Mouse (Mus musculus) thymus, postnatal 4 days (tissue): ENCODE data around the gene Sult2a8.
"Not testable (repeated sequence)": the region's sequence is repeated elsewhere in the genome, so short reads cannot be mapped to it uniquely, and the experiment has no call there.

Source experiments
- DNase-seq: peaks from one replicate; pipeline ENCODE4 v3.0.0; 2021

Sult2a8 gene

DNA sequence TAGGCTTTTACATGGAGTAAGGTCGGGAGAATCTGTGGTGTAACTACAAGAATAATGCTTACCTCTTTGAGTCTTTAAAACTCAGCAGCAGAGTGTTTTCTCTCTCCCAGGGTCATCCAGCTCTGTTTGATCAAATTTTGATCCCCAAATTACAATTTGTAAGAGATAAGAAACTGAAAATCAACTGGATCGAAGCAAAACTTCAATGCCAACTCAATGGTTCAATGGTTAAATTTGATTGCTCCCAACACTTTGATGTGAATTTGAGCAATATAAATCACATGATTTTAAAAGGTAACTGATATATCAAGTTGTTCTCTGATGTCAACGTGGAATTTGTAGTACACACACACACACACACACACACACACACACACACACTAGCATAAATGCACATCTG is at the start of gene Sult2a8:
TSS of gene Sult2a8 (minus strand) at position 236 of the 400 bp plus-strand sequence.
- DNase-seq = no peak

DNA sequence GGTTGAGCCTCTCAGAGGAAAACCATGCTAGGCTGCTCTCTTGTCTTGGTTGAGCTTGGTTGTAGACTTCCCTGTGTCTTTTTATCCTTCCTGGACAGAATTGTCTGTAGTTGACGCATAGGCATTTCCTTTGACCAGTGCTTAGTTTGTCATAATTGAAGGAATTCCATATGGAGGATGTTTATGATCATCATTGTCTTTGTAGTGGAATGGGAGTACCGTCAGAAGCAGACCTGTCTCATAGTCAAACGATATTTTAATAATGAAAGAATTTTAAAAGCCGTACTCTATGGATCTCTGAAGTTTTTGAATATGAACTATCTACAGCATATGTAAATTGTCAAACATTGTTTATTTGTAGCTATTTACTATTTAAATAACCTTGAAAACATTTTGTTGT is 47.6 kb upstream of the Sult2a8 start, which contains the start of gene Sult2a7:
TSS of gene Sult2a7 (minus strand) at position 101 of the 400 bp plus-strand sequence.
- DNase-seq = no peak

DNA sequence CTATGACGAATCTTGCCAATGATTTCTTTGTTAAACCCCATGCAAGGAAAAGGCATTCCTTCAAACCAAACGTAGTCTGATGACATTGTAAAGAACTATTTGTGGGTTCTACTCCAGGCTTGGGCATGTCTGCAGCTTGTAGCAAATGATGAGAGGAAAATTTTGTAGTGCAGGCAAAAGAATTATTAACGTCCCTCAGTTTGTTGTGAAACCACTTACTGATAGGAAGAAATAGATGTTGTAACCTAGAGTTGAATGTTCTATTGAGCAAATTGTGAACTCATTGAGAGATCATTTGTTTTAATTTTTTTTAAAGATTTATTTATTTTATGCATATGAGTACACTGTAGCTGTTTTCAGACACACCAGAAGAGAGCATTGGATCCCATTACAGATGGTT is 46.3 kb upstream of the Sult2a8 start:
- no peak for DNase-seq

DNA sequence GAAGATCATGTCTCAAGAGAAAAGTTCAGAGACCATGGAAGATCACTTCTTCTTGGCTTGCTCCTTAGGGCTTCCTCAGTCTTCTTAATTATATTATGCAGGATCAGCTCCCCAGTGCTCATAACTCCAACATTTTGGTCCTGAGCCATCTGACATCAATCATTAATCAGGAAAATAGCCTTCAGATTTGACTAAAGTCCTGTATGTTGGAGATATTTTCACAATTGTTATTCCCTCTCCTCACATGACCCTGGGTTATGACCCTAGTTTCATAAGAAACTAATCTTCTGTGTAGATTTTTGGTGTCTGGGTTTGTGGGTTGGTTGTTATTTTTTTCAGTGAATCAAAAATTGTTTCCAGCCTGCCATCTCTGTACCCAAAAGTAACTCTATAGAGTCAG is 7.0 kb downstream of the Sult2a8 start:
- DNase-seq = no peak

DNA sequence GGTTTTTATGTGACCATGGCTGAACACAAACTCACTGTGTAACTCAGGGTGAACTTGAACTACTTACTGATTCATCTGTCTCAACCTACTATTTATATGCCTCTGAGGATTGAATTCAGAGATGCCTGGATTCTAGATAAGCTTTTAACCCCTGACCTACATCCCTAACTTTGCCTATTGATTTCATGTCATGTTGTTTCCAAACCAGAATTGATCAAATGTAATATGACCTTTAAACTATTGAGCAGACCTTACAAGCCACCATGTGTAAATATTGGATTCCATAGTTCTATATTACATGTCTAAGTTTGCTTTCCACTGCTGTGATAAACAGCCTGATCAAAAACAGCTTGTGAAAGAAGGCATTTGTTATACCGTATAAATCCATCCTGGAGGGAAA is 8.1 kb downstream of the Sult2a8 start:
- DNase-seq = no peak

DNA sequence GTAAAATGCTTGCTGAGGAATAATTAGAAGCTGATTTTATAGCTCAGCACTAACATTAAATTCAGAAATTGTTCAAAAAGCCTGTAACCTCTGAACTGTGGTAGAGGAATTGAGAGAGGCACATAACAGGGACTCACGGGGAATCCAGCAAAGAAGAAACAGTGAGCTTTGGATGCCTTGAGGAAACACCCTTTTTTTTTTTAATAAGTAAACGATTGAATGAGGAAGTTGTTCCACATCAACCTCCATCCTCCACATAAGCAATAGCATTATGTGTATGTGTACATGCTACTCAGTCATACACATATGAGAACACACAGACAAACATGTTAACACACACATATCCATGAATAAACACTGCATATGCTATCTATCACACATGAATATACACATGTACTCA is 8.5 kb downstream of the Sult2a8 start:
- no peak for DNase-seq

DNA sequence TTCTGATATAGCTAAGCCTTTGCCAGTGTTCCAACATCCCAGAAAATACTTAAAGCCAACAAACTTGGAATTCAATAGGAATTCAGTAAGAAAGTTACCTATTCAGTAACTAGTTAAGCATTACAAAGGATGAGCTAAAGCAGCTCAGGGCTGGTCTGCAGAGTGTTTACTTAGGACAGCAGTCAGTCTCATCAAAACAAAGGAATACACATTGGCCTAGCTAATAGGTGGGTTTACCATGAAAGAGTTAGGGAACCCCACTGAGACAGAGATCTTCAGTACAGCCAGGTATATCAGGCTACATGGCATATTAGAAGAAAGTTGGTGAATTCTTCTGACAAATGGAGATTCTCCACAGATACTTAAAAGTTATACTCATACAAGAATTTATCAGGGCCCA is 47.2 kb downstream of the Sult2a8 start:
- DNase-seq = not testable (repeated sequence)

DNA sequence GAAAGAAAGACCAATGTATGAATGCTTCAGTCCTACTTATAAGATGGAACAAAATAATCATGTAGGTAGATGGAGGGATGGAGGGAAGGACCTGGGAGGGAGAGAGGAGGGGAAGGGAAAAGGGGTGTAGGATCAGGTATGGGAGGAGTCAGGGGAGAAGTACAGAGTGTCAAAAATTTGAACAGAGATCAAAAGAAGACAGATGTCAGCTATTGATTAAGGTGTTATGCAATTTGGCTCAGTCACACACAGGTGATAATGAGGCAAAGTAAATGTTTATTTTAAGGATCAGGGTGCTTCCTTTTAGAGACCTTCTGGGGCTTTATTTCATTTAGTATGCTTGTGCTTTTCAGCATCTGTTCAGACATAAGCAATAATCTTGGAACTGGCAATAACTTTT is 50.1 kb downstream of the Sult2a8 start:
- DNase-seq = no peak
